Mouse (Mus musculus): ENCODE data around the gene Gm21958. TPM values are rescaled to one million over a fixed set of nuclear protein-coding genes. Genes with fewer than 3 reads are reported as not detected.
A peak's percentile ranks its signal among the peaks of the same experiment; 100 is the strongest.

Gene Gm21958
- polyA plus RNA-seq, 1 experiment from 2014 or later, result not detected

- 44% methylated on average over 18 of the region's 18 CpGs for WGBS (ENCODE audit: insufficient replicate concordance)
- H3K27ac ChIP-seq, result peak overlapping the region; percentile 99
- peaks cover 43% of the 10 kb centered on the region for H3K4me1 ChIP-seq (replicated peaks)
- peak overlapping the region; percentile 98 for H3K4me2 ChIP-seq
- H3K9me3 ChIP-seq (replicated peaks), result no peaks in the 10 kb centered on the region
- no peaks in the 10 kb centered on the region for H3K27me3 ChIP-seq
- H3K9ac ChIP-seq, result peak overlapping the region; percentile 95
- H3K4me3 ChIP-seq (replicated peaks), result peak overlapping the region; percentile 91
- DNase-seq, result no peak
- no peak for ATAC-seq (ENCODE audit: low read depth)
- peaks cover 57% of the 10 kb centered on the region for H3K36me3 ChIP-seq
These were observed 22.2 kb upstream of the Gm21958 start for GRCm38 (mm10) chr3:54736101-54736927.

GRCm38 (mm10) chr3:54735247-54736046 is 21.3 kb upstream of the Gm21958 start, which contains the start of the genes Exosc8 and Alg5:
Gene Exosc8, minus strand, starts transcription at chr3:54735393.
Gene Alg5, plus strand, starts transcription at chr3:54735539.
- Histone ChIP-seq H3K4me1 (replicated peaks) (peaks cover 43% of the 10 kb centered on the region), H3K4me2 (peak within 1 kb of the TSS; percentile 98), H3K36me3 (peaks cover 58% of the 10 kb centered on the region), H3K9ac (peak within 1 kb of the TSS; percentile 95), H3K9me3 (replicated peaks) (no peaks in the 10 kb centered on the region), H3K27me3 (no peaks in the 10 kb centered on the region), H3K27ac (peak within 1 kb of the TSS; percentile 99), H3K4me3 (replicated peaks) (peak within 1 kb of the TSS; percentile 91)
- WGBS (ENCODE audit: insufficient replicate concordance), result under 1% methylated on average over 55 of the region's 65 CpGs
- ATAC-seq (ENCODE audit: low read depth), result peak; percentile 86
- peak; percentile 83 for DNase-seq

GRCm38 (mm10) chr3:54734411-54735246 is 20.5 kb upstream of the Gm21958 start:
- peak overlapping the region; percentile 91 for H3K4me3 ChIP-seq (replicated peaks)
- ATAC-seq (ENCODE audit: low read depth), result peak; percentile 92
- WGBS (ENCODE audit: insufficient replicate concordance), result under 1% methylated on average over 77 of the region's 84 CpGs
- H3K27me3 ChIP-seq, result no peaks in the 10 kb centered on the region
- H3K4me2 ChIP-seq, result peak overlapping the region; percentile 98
- peaks cover 61% of the 10 kb centered on the region for H3K36me3 ChIP-seq
- no peaks in the 10 kb centered on the region for H3K9me3 ChIP-seq (replicated peaks)
- peak overlapping the region; percentile 95 for H3K9ac ChIP-seq
- DNase-seq, result peak; percentile 87
- peak overlapping the region; percentile 99 for H3K27ac ChIP-seq
- peaks cover 43% of the 10 kb centered on the region for H3K4me1 ChIP-seq (replicated peaks)

GRCm38 (mm10) chr3:54732371-54732770 is 18.2 kb upstream of the Gm21958 start:
- peaks cover 43% of the 10 kb centered on the region for H3K4me1 ChIP-seq (replicated peaks)
- H3K36me3 ChIP-seq, result peaks cover 62% of the 10 kb centered on the region
- no peaks in the 10 kb centered on the region for H3K9me3 ChIP-seq (replicated peaks)
- no peaks in the 10 kb centered on the region for H3K27me3 ChIP-seq
- 64% methylated on average over 4 of the region's 4 CpGs for WGBS (ENCODE audit: insufficient replicate concordance)
- no peak for DNase-seq
- H3K4me2 ChIP-seq, result peak overlapping the region; percentile 98; the same call in 1 of the 2 replicates
- H3K4me3 ChIP-seq (replicated peaks), result no peak overlapping the region
- H3K27ac ChIP-seq, result no peak overlapping the region
- ATAC-seq (ENCODE audit: low read depth), result no peak
- H3K9ac ChIP-seq, result peak overlapping the region; percentile 46; the same call in 1 of the 2 replicates

- no peak for ATAC-seq (ENCODE audit: low read depth)
- Histone ChIP-seq H3K9me3 (replicated peaks) (no peaks in the 10 kb centered on the region), H3K4me1 (replicated peaks) (peaks cover 36% of the 10 kb centered on the region), H3K9ac (no peak overlapping the region), H3K27ac (no peak overlapping the region), H3K4me3 (replicated peaks) (no peak overlapping the region), H3K4me2 (no peak overlapping the region), H3K36me3 (peaks cover 67% of the 10 kb centered on the region), H3K27me3 (no peaks in the 10 kb centered on the region)
- DNase-seq, result no peak
- WGBS (ENCODE audit: insufficient replicate concordance), result 92% methylated on average over 8 of the region's 8 CpGs
These were observed 17.5 kb upstream of the Gm21958 start for GRCm38 (mm10) chr3:54731626-54732150.

- DNase-seq, result no peak
- Histone ChIP-seq H3K27ac (no peak overlapping the region), H3K4me1 (replicated peaks) (peaks cover 23% of the 10 kb centered on the region), H3K9me3 (replicated peaks) (no peaks in the 10 kb centered on the region), H3K4me2 (no peak overlapping the region), H3K9ac (no peak overlapping the region), H3K4me3 (replicated peaks) (no peak overlapping the region), H3K36me3 (peaks cover 75% of the 10 kb centered on the region), H3K27me3 (no peaks in the 10 kb centered on the region)
- 90% methylated on average over 6 of the region's 6 CpGs for WGBS (ENCODE audit: insufficient replicate concordance)
- ATAC-seq (ENCODE audit: low read depth), result no peak
These were observed 13.9 kb upstream of the Gm21958 start for GRCm38 (mm10) chr3:54728100-54728499.

- Histone ChIP-seq H3K4me1 (replicated peaks) (peaks cover 18% of the 10 kb centered on the region), H3K36me3 (peaks cover 75% of the 10 kb centered on the region), H3K9ac (no peak overlapping the region), H3K4me3 (replicated peaks) (no peak overlapping the region), H3K9me3 (replicated peaks) (no peaks in the 10 kb centered on the region), H3K27ac (no peak overlapping the region), H3K27me3 (no peaks in the 10 kb centered on the region), H3K4me2 (no peak overlapping the region)
- WGBS (ENCODE audit: insufficient replicate concordance), result 94% methylated on average over 2 of the region's 2 CpGs
- no peak for ATAC-seq (ENCODE audit: low read depth)
- DNase-seq, result no peak
These were observed 13.4 kb upstream of the Gm21958 start for GRCm38 (mm10) chr3:54727588-54727987.

GRCm38 (mm10) chr3:54725344-54725743 is 11.2 kb upstream of the Gm21958 start:
- Histone ChIP-seq H3K4me3 (replicated peaks) (no peak overlapping the region), H3K27ac (no peak overlapping the region), H3K27me3 (no peaks in the 10 kb centered on the region), H3K9me3 (replicated peaks) (no peaks in the 10 kb centered on the region), H3K4me2 (no peak overlapping the region), H3K4me1 (replicated peaks) (0 out of 2 replicates have a peak, but pooled peaks cover 7% of the 10 kb centered on the region), H3K9ac (no peak overlapping the region), H3K36me3 (peaks cover 71% of the 10 kb centered on the region)
- DNase-seq, result no peak
- no peak for ATAC-seq (ENCODE audit: low read depth)
- whole genome bisulfite sequencing (ENCODE audit: insufficient replicate concordance), result 58% methylated on average over 2 of the region's 2 CpGs

GRCm38 (mm10) chr3:54723741-54724500 is 9.8 kb upstream of the Gm21958 start:
- 0 out of 2 replicates have a peak, but pooled peaks cover 7% of the 10 kb centered on the region for H3K4me1 ChIP-seq (replicated peaks)
- no peaks in the 10 kb centered on the region for H3K9me3 ChIP-seq (replicated peaks)
- ATAC-seq (ENCODE audit: low read depth) (peak; percentile 51), DNase-seq (no peak)
- WGBS (ENCODE audit: insufficient replicate concordance), result 53% methylated on average over 10 of the region's 10 CpGs
- peaks cover 61% of the 10 kb centered on the region for H3K36me3 ChIP-seq
- no peak overlapping the region for H3K4me2 ChIP-seq
- no peaks in the 10 kb centered on the region for H3K27me3 ChIP-seq
- no peak overlapping the region for H3K9ac ChIP-seq
- no peak overlapping the region for H3K4me3 ChIP-seq (replicated peaks)
- no peak overlapping the region for H3K27ac ChIP-seq

GRCm38 (mm10) chr3:54718947-54719346 is 4.8 kb upstream of the Gm21958 start:
- Histone ChIP-seq H3K9ac (no peak overlapping the region), H3K4me1 (replicated peaks) (0 out of 2 replicates have a peak, but pooled peaks cover 7% of the 10 kb centered on the region), H3K36me3 (peaks cover 69% of the 10 kb centered on the region), H3K4me3 (replicated peaks) (no peak overlapping the region), H3K27ac (no peak overlapping the region), H3K4me2 (no peak overlapping the region), H3K27me3 (no peaks in the 10 kb centered on the region), H3K9me3 (replicated peaks) (no peaks in the 10 kb centered on the region)
- WGBS (ENCODE audit: insufficient replicate concordance), result 57% methylated on average over 3 of the region's 3 CpGs
- ATAC-seq (ENCODE audit: low read depth) (no peak), DNase-seq (no peak)
